Mouse (Mus musculus) kidney, embryonic 14.5 days (tissue): Measurements from ENCODE around the gene Zfp618. TPM values are rescaled to one million over a fixed set of nuclear protein-coding genes. Genes with fewer than 3 reads are reported as not detected.

Experiments
- ATAC-seq: fragments of 200-750 bp; cut with Nextera tagmentation; 2 replicates; pipeline ENCODE4 v1.8.0; 2017; ENCODE audit warnings: moderate number of reproducible peaks, mild to moderate bottlenecking, moderate TSS enrichment, moderate library complexity; ENCODE audit not compliant: low FRiP score, low TSS enrichment
- H3K27ac ChIP-seq: fragments of 300-500 bp; sonication (generic); 2 replicates; pipeline ENCODE4 v1.5.1; 2014; ENCODE audit warnings: low read depth, mild to moderate bottlenecking, low read length, moderate library complexity, mixed read lengths
- H3K27me3 ChIP-seq: fragments of 300-500 bp; sonication (generic); 2 replicates; pipeline ENCODE4 v1.6.1; 2014; ENCODE audit warnings: mild to moderate bottlenecking, low read length; ENCODE audit not compliant: control insufficient read depth, insufficient read depth
- H3K36me3 ChIP-seq: fragments of 300-500 bp; sonication (generic); 2 replicates; pipeline ENCODE4 v1.6.1; 2014; ENCODE audit warnings: low read length, mixed read lengths; ENCODE audit not compliant: control insufficient read depth, insufficient read depth
- H3K4me1 ChIP-seq: fragments of 300-500 bp; sonication (generic); 2 replicates; pipeline ENCODE4 v1.6.1; 2014; ENCODE audit warnings: low read length, mixed read lengths; ENCODE audit not compliant: control insufficient read depth, insufficient read depth
- H3K4me2 ChIP-seq: fragments of 300-500 bp; sonication (generic); replicated peaks from 2 replicates; pipeline ENCODE4 v1.6.1; 2014; ENCODE audit warnings: low read depth, mild to moderate bottlenecking, low read length
- H3K4me3 ChIP-seq: fragments of 300-500 bp; sonication (generic); 2 replicates; pipeline ENCODE4 v1.5.1; 2014; ENCODE audit warnings: mild to moderate bottlenecking, low read length
- H3K9ac ChIP-seq: fragments of 300-500 bp; sonication (generic); 2 replicates; pipeline ENCODE4 v1.6.1; 2014; ENCODE audit warnings: low read depth, mild to moderate bottlenecking, low read length, moderate library complexity
- H3K9me3 ChIP-seq: fragments of 300-500 bp; sonication (generic); 2 replicates; pipeline ENCODE4 v1.6.1; 2016; ENCODE audit warnings: low read length; ENCODE audit not compliant: control insufficient read depth
- WGBS: fragments of 180-500 bp; shearing (Covaris S2); extraction: QIAGEN DNeasy Blood & Tissue Kit; methylation state at CpG from one replicate; pipeline ENCODE4 v1.1.7; 2014; 5-methylcytosine and 5-hydroxymethylcytosine counted together
- polyA plus RNA-seq: library from polyadenylated mRNA; unstranded; fragments of >200 nt; fragmentation: Nextera tagmentation; extraction: Ambion mirVana; gene quantifications from 2 replicates; pipeline ENCODE4 v1.2.1, GENCODE M21; 2014

Zfp618 gene
- polyA plus RNA-seq = 31.5 and 41.1 TPM in 2 replicates

DNA sequence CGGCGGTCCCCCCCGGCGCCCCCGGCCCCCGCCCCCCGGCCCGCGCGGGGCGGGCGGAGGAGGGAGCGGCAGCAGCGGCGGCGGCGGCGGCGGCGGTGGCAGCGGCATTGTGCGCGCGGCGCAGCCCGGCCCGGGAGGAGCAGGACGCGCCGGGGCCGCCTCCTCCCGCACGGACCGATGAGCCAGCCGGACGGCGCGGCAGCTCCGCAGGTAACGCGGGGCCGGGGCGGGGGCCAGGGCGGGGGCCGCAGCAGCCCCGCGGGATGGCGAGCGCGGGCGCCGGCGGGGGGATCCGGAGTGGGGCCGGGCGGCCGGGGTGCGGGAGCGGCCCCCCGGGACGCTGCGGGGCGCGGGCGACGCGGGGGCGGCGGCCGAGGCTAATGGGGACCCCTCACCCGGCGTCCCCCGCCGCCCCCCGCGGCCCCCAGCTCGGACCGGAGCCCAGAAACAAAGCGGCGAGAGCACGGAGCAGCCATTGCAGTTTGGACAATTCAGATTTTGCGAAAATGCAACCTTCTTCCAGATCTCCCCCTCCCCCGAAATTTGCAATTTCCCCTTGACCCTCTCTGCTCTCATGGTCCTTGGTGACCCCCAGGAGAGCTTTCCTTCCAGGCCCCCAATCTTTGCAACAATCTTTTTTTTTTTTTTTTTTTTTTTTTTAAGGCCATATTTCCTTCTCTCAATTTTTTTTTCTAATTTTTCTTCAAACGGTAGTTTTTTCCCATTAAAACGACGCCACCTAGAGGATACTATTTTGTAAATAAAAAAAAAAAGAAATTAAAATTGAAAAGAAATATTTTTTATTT is at the start of gene Zfp618:
TSS of gene Zfp618 (plus strand) at position 77 of the 806 bp plus-strand sequence.
- Histone ChIP-seq H3K9ac (peak within 1 kb of the TSS; percentile 98), H3K4me3 (peak within 1 kb of the TSS; percentile 85), H3K27ac (peak within 1 kb of the TSS; percentile 76; the same call in 1 of the 2 replicates), H3K4me1 (peaks cover 15% of the 10 kb centered on the region), H3K27me3 (no peaks in the 10 kb centered on the region), H3K36me3 (no peaks in the 10 kb centered on the region), H3K9me3 (no peaks in the 10 kb centered on the region), H3K4me2 (peak within 1 kb of the TSS; percentile 66)
- WGBS = under 1% methylated on average over 15 of the region's 86 CpGs
- peak; percentile 63 for ATAC-seq

GRCm38 (mm10) chr4:62917056-62917455 is 48.3 kb upstream of the Zfp618 start:
- no peaks in the 10 kb centered on the region for H3K9me3 ChIP-seq
- no peaks in the 10 kb centered on the region for H3K36me3 ChIP-seq
- no peaks in the 10 kb centered on the region for H3K4me1 ChIP-seq
- H3K9ac ChIP-seq = no peak overlapping the region
- no peak overlapping the region for H3K4me3 ChIP-seq
- no peak for ATAC-seq
- H3K4me2 ChIP-seq = no peak overlapping the region
- H3K27me3 ChIP-seq = no peaks in the 10 kb centered on the region
- H3K27ac ChIP-seq = no peak overlapping the region
- 89% methylated on average over 8 of the region's 8 CpGs for WGBS

- 85% methylated on average over 4 of the region's 4 CpGs for WGBS
- no peak for ATAC-seq
- no peaks in the 10 kb centered on the region for H3K36me3 ChIP-seq
- H3K9ac ChIP-seq = no peak overlapping the region
- no peaks in the 10 kb centered on the region for H3K9me3 ChIP-seq
- no peak overlapping the region for H3K4me2 ChIP-seq
- no peaks in the 10 kb centered on the region for H3K4me1 ChIP-seq
- no peak overlapping the region for H3K27ac ChIP-seq
- no peaks in the 10 kb centered on the region for H3K27me3 ChIP-seq
- H3K4me3 ChIP-seq = no peak overlapping the region
Measured at GRCm38 (mm10) chr4:62933798-62934197, 31.6 kb upstream of the Zfp618 start.

- no peak overlapping the region for H3K27ac ChIP-seq
- ATAC-seq = no peak
- WGBS = 71% methylated on average over 11 of the region's 11 CpGs
Measured at GRCm38 (mm10) chr4:62935589-62936218, 29.7 kb upstream of the Zfp618 start.

DNA sequence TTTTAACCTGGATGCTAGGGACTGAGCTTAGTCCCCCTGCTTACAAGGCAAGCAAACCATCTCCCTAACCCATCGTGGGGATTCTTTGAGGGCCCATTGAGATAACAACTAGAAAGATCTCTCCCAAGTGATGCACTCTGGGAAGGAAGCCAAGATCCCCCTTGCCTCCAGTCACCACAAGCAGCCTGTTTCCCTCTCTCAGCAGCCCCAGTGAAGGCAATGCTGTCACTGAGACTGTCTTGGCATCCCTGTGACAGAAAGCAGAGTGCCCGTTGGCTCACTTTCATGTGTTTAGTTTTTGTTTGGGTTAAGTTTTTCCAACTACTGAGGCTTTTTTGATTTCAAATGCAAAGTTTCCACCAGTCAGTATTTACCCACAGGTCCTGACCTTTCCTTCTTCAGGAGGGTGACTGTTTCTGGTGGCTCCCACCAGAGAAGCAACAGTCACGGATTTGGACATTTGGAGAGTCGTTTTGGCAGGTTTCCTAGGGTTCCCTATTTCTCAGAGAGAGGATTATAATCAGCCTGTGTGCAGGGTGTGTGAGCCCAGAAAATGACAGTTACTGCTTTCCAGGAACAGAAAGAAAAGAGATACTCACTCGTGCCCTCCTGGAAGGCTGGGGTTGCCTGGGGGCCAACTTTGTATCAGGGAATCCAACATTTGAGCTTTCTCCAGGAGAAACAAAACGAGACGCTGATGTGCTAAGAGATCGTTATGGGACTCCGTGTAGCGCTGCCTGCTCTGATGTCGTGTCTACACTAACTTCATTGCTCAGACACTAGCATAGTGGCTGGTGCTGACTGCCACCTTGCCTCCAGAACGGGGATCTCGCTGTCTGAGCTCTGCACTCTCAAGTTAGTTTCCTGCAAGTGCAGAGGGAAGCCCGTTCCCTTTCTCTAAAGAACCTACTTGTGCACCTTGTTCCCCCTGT is 23.1 kb upstream of the Zfp618 start:
- Histone ChIP-seq H3K4me3 (no peak overlapping the region), H3K9ac (no peak overlapping the region), H3K4me2 (no peak overlapping the region), H3K36me3 (no peaks in the 10 kb centered on the region), H3K27ac (no peak overlapping the region), H3K27me3 (no peaks in the 10 kb centered on the region), H3K9me3 (no peaks in the 10 kb centered on the region), H3K4me1 (no peaks in the 10 kb centered on the region)
- no peak for ATAC-seq
- WGBS = 70% methylated on average over 14 of the region's 14 CpGs

More at GRCm38 (mm10) chr4:62935589-62936218, 29.7 kb upstream of the Zfp618 start:
- no peaks in the 10 kb centered on the region for H3K9me3 ChIP-seq
- no peak overlapping the region for H3K4me2 ChIP-seq
- H3K9ac ChIP-seq = no peak overlapping the region
- no peak overlapping the region for H3K4me3 ChIP-seq
- H3K36me3 ChIP-seq = no peaks in the 10 kb centered on the region
- H3K4me1 ChIP-seq = no peaks in the 10 kb centered on the region
- H3K27me3 ChIP-seq = no peaks in the 10 kb centered on the region

DNA sequence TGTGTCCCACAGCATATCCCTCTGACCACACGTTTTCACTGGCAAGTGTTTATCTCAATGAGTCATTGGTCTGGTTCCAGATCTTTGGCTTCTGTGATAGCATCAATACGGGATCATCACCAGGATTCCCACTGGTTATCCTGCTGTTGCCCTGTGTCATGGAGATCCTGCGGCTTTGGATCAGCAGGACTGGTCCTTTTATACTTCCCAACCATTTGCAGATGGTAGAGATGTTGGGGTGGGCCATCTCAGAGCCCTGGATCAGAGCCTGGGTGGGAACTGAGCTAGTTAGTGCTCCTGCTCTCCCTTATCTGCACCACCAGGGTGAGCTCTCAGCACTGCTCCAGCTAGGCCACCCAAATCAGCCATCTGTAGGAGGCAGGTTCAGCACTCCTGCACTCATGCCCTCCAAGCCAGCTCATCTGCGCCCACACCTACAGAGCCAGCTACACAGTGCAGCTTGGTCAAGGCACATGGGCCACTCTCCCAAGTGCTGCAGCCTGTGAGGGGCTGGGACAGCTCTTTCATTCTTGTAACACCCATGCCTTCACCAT is 21.0 kb upstream of the Zfp618 start:
- no peak overlapping the region for H3K4me3 ChIP-seq
- 0 out of 2 replicates have a peak, but pooled peaks have one; percentile 39 for ATAC-seq
- 70% methylated on average over 4 of the region's 4 CpGs for WGBS

DNA sequence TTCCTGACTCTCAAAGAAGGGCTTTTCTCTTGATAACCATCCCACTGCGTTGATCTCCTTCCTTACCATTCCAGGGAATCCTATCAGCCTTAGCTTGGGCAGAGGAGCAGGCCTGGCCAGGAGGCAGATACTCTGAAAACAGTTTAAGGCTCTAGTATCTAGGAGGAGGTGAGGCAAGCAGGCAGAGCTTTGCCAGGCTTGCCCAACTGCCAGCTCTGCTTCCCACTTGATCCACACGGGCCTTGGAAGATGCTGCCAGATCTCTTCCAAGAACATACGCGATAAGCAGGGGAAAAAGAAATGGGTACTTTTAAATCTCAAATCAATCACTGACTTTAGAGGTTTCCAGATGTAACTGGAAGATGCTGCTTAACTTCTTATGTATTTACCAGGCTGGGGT is 1.6 kb upstream of the Zfp618 start:
- 0 out of 2 replicates have a peak, but pooled peaks cover 2% of the 10 kb centered on the region for H3K4me1 ChIP-seq
- WGBS = 71% methylated on average over 4 of the region's 4 CpGs
- no peak overlapping the region for H3K4me2 ChIP-seq
- H3K9me3 ChIP-seq = no peaks in the 10 kb centered on the region
- no peak overlapping the region for H3K9ac ChIP-seq
- no peak overlapping the region for H3K4me3 ChIP-seq
- H3K36me3 ChIP-seq = no peaks in the 10 kb centered on the region
- H3K27me3 ChIP-seq = no peaks in the 10 kb centered on the region
- no peak for ATAC-seq
- peak overlapping the region; percentile 2; the same call in 1 of the 2 replicates for H3K27ac ChIP-seq

More for the DNA sequence above, 21.0 kb upstream of the Zfp618 start:
- H3K9me3 ChIP-seq = no peaks in the 10 kb centered on the region
- H3K9ac ChIP-seq = no peak overlapping the region
- H3K4me1 ChIP-seq = no peaks in the 10 kb centered on the region
- no peak overlapping the region for H3K4me2 ChIP-seq
- no peak overlapping the region for H3K27ac ChIP-seq
- no peaks in the 10 kb centered on the region for H3K36me3 ChIP-seq
- H3K27me3 ChIP-seq = no peaks in the 10 kb centered on the region

GRCm38 (mm10) chr4:62964844-62965496 is 403 bp upstream of the Zfp618 start:
- Histone ChIP-seq H3K9me3 (no peaks in the 10 kb centered on the region), H3K9ac (peak overlapping the region; percentile 98), H3K27ac (peak overlapping the region; percentile 76; the same call in 1 of the 2 replicates), H3K27me3 (no peaks in the 10 kb centered on the region), H3K36me3 (no peaks in the 10 kb centered on the region), H3K4me2 (peak overlapping the region; percentile 66), H3K4me1 (peaks cover 11% of the 10 kb centered on the region), H3K4me3 (peak overlapping the region; percentile 85)
- peak; percentile 74 for ATAC-seq
- 2% methylated on average over 25 of the region's 52 CpGs for WGBS
